26 mouse cellular contexts compared by ENCODE assay signal in genomic region chr4:137371596-137372523, GRCm38 (mm10). TPM values are rescaled to one million over a fixed set of nuclear protein-coding genes. Genes with fewer than 3 reads are reported as not detected.
DNase-seq lines count a peak whose midpoint lies in the region; ATAC-seq and TF ChIP-seq lines count a peak whose summit lies in the region.
"Had no signal": no experiment of that assay in that cellular context is flagged by ENCODE, and none has a peak within 500 bp of the region (broad histone marks: within the 10 kb centered on the region; RNA-seq: fewer than 3 reads in every experiment).

No protein-coding gene starts in this region.

- no peaks in the 10 kb centered on the region for H3K9me3 ChIP-seq in liver, embryonic 15.5 days (replicated peaks)
- no peaks in the 10 kb centered on the region for H3K9me3 ChIP-seq in hindbrain, embryonic 13.5 days
- H3K9me3 ChIP-seq in midbrain, embryonic 15.5 days = no peaks in the 10 kb centered on the region
- H3K9me3 ChIP-seq: embryonic facial prominence, embryonic 12.5 days; forebrain, embryonic 10.5 days; heart, embryonic 15.5 days; hindbrain, embryonic 15.5 days; limb, embryonic 10.5 days; lung, embryonic 15.5 days; midbrain, embryonic 10.5 days had no signal

- peaks cover 22% of the 10 kb centered on the region for H3K4me1 ChIP-seq in brown adipose tissue, adult 24 weeks (ENCODE audit: control insufficient read depth, insufficient read depth, insufficient read length, low read length)
- H3K4me1 ChIP-seq in liver, embryonic 15.5 days (replicated peaks) = peaks cover 42% of the 10 kb centered on the region
- peaks cover 11% of the 10 kb centered on the region for H3K4me1 ChIP-seq in hindbrain, embryonic 13.5 days (replicated peaks)
- peaks cover 8% of the 10 kb centered on the region for H3K4me1 ChIP-seq in midbrain, embryonic 15.5 days

- no peaks in the 10 kb centered on the region for H3K36me3 ChIP-seq in liver, embryonic 15.5 days (replicated peaks)
- H3K36me3 ChIP-seq in hindbrain, embryonic 13.5 days = no peaks in the 10 kb centered on the region
- H3K36me3 ChIP-seq in midbrain, embryonic 15.5 days (replicated peaks) = no peaks in the 10 kb centered on the region
- H3K36me3 ChIP-seq: embryonic facial prominence, embryonic 12.5 days; forebrain, embryonic 10.5 days; heart, embryonic 15.5 days; hindbrain, embryonic 15.5 days; limb, embryonic 10.5 days; lung, embryonic 15.5 days; midbrain, embryonic 10.5 days had no signal

- TF ChIP-seq CTCF in gastrocnemius, adult 2 months (IDR thresholded peaks at IDR 0.05) = no peak

- H3K4me3 ChIP-seq in gastrocnemius, adult 2 months = peak overlapping the region; percentile 34
- peak overlapping the region; percentile 22; the same call in 1 of the 2 replicates for H3K4me3 ChIP-seq in brown adipose tissue, adult 24 weeks (ENCODE audit: insufficient read depth, low read depth, low read length)
- H3K4me3 ChIP-seq in liver, embryonic 15.5 days (replicated peaks) = 0 out of 2 replicates have a peak overlapping the region, but pooled peaks have one; percentile 14
- H3K4me3 ChIP-seq in hindbrain, embryonic 13.5 days = no peak overlapping the region
- H3K4me3 ChIP-seq in midbrain, embryonic 15.5 days = no peak overlapping the region
- H3K4me3 ChIP-seq: embryonic facial prominence, embryonic 12.5 days; forebrain, embryonic 10.5 days; heart, embryonic 15.5 days; hindbrain, embryonic 15.5 days; layer of hippocampus, adult 2 months; limb, embryonic 10.5 days; lung, embryonic 15.5 days; midbrain, embryonic 10.5 days; myocyte had no signal

- no peak for DNase-seq in gastrocnemius, adult 2 months
- DNase-seq in gastrocnemius, postnatal 25 days = no peak
- peak; percentile 46 for DNase-seq in 3T3-L1 (ENCODE audit: low read depth, low spot score)
- no peak for DNase-seq in T-cell, adult 2 months (ENCODE audit: low spot score)
- DNase-seq: cerebellum, adult 11-12 months; kidney, adult 8-10 months; right cerebral cortex, adult 18-20 months; thymus, adult 18-20 months had no signal

- intact Hi-C loops in gastrocnemius, adult 2 months (cut with DNase I) = no loop called here

- peak overlapping the region; percentile 84 for H3K27ac ChIP-seq in gastrocnemius, adult 2 months
- peak overlapping the region; percentile 7 for H3K27ac ChIP-seq in brown adipose tissue, adult 24 weeks (replicated peaks; ENCODE audit: low read depth, low read length)
- no peak overlapping the region for H3K27ac ChIP-seq in liver, embryonic 15.5 days (replicated peaks)
- no peak overlapping the region for H3K27ac ChIP-seq in hindbrain, embryonic 13.5 days
- H3K27ac ChIP-seq in midbrain, embryonic 15.5 days = no peak overlapping the region
- H3K27ac ChIP-seq: embryonic facial prominence, embryonic 12.5 days; forebrain, embryonic 10.5 days; heart, embryonic 15.5 days; hindbrain, embryonic 15.5 days; layer of hippocampus, adult 2 months; limb, embryonic 10.5 days; lung, embryonic 15.5 days; midbrain, embryonic 10.5 days had no signal

- no peak overlapping the region for H3K9ac ChIP-seq in liver, embryonic 15.5 days
- H3K9ac ChIP-seq in hindbrain, embryonic 13.5 days = no peak overlapping the region
- H3K9ac ChIP-seq in midbrain, embryonic 15.5 days = no peak overlapping the region
- H3K9ac ChIP-seq: embryonic facial prominence, embryonic 12.5 days; heart, embryonic 15.5 days; hindbrain, embryonic 15.5 days; lung, embryonic 15.5 days had no signal

- no peaks in the 10 kb centered on the region; the same call in 1 of the 2 replicates for H3K27me3 ChIP-seq in liver, embryonic 15.5 days
- H3K27me3 ChIP-seq in hindbrain, embryonic 13.5 days = no peaks in the 10 kb centered on the region
- H3K27me3 ChIP-seq in midbrain, embryonic 15.5 days (replicated peaks) = no peaks in the 10 kb centered on the region
- H3K27me3 ChIP-seq: embryonic facial prominence, embryonic 12.5 days; heart, embryonic 15.5 days; hindbrain, embryonic 15.5 days; lung, embryonic 15.5 days had no signal

- WGBS in liver, embryonic 15.5 days (ENCODE audit: insufficient replicate concordance) = 58% methylated on average over 16 of the region's 16 CpGs
- 85% methylated on average over 16 of the region's 16 CpGs for WGBS in hindbrain, embryonic 13.5 days
- 94% methylated on average over 16 of the region's 16 CpGs for WGBS in midbrain, embryonic 15.5 days

- H3K4me2 ChIP-seq in liver, embryonic 15.5 days = peak overlapping the region; percentile 36
- H3K4me2 ChIP-seq in hindbrain, embryonic 13.5 days = no peak overlapping the region
- H3K4me2 ChIP-seq in midbrain, embryonic 15.5 days = no peak overlapping the region
- H3K4me2 ChIP-seq: embryonic facial prominence, embryonic 12.5 days; heart, embryonic 15.5 days; hindbrain, embryonic 15.5 days; lung, embryonic 15.5 days had no signal

- ATAC-seq in liver, embryonic 15.5 days (ENCODE audit: insufficient read depth) = no peak
- no peak for ATAC-seq in hindbrain, embryonic 13.5 days (ENCODE audit: low FRiP score)
- ATAC-seq in midbrain, embryonic 15.5 days (replicated peaks) = no peak

RNA-seq across cellular contexts. Expression of gene Cdc42, which starts 14.3 kb away (rescaled TPM):
- total RNA-seq in gastrocnemius, adult 2 months (2021) = 100 to 1,000 TPM; 169 to 187 TPM
- total RNA-seq in gastrocnemius, postnatal 25 days (2021) = 100 to 1,000 TPM; 159 to 174 TPM
- polyA plus RNA-seq in brown adipose tissue, adult 24 weeks (2012; ENCODE audit: insufficient read depth, insufficient read length, missing spikeins) = 352 and 400 TPM in 2 replicates
- 247 and 249 TPM in 2 replicates for polyA plus RNA-seq in liver, embryonic 15.5 days (2015; fragmentation: Nextera tagmentation; extraction: Ambion mirVana)
- polyA plus RNA-seq in hindbrain, embryonic 13.5 days (2015; fragmentation: Nextera tagmentation; extraction: Ambion mirVana) = 840 and 841 TPM in 2 replicates
- polyA plus RNA-seq in midbrain, embryonic 15.5 days (2015; fragmentation: Nextera tagmentation; extraction: Ambion mirVana) = 902 and 940 TPM in 2 replicates

RNA-seq across cellular contexts. Expression of gene Cela3a, which starts 37.7 kb away (rescaled TPM):
- not detected for total RNA-seq in gastrocnemius, adult 2 months (2021)
- total RNA-seq in gastrocnemius, postnatal 25 days (2021) = not detected
- not detected in 2 replicates for polyA plus RNA-seq in brown adipose tissue, adult 24 weeks (2012; ENCODE audit: insufficient read depth, insufficient read length, missing spikeins)
- polyA plus RNA-seq in liver, embryonic 15.5 days (2015; fragmentation: Nextera tagmentation; extraction: Ambion mirVana) = not detected in 2 replicates
- not detected in 2 replicates for polyA plus RNA-seq in hindbrain, embryonic 13.5 days (2015; fragmentation: Nextera tagmentation; extraction: Ambion mirVana)
- polyA plus RNA-seq in midbrain, embryonic 15.5 days (2015; fragmentation: Nextera tagmentation; extraction: Ambion mirVana) = not detected in 2 replicates
- total RNA-seq: common myeloid progenitor, adult 5-6 weeks; ES-E14; layer of hippocampus, adult 2 months; left cerebral cortex, adult 18-20 months; neutrophil, adult 5-6 weeks had no signal
- polyA plus RNA-seq: embryonic facial prominence, embryonic 12.5 days; forebrain, embryonic 10.5 days; gonadal fat pad, adult 2 months; heart, embryonic 15.5 days; hindbrain, embryonic 15.5 days; limb, embryonic 10.5 days; lung, embryonic 15.5 days; midbrain, embryonic 10.5 days had no signal

RNA-seq across cellular contexts. Expression of gene Cela3b, which starts 58.5 kb away (rescaled TPM):
- total RNA-seq in gastrocnemius, adult 2 months (2021) = not detected
- not detected for total RNA-seq in gastrocnemius, postnatal 25 days (2021)
- polyA plus RNA-seq in brown adipose tissue, adult 24 weeks (2012; ENCODE audit: insufficient read depth, insufficient read length, missing spikeins) = not detected in 2 replicates
- 0.18 and 1.0 TPM in 2 replicates for polyA plus RNA-seq in liver, embryonic 15.5 days (2015; fragmentation: Nextera tagmentation; extraction: Ambion mirVana)
- polyA plus RNA-seq in hindbrain, embryonic 13.5 days (2015; fragmentation: Nextera tagmentation; extraction: Ambion mirVana) = not detected in 2 replicates
- not detected in 2 replicates for polyA plus RNA-seq in midbrain, embryonic 15.5 days (2015; fragmentation: Nextera tagmentation; extraction: Ambion mirVana)
- total RNA-seq: common myeloid progenitor, adult 5-6 weeks; ES-E14; layer of hippocampus, adult 2 months; left cerebral cortex, adult 18-20 months; neutrophil, adult 5-6 weeks had no signal
- polyA plus RNA-seq: embryonic facial prominence, embryonic 12.5 days; forebrain, embryonic 10.5 days; heart, embryonic 15.5 days; hindbrain, embryonic 15.5 days; limb, embryonic 10.5 days; midbrain, embryonic 10.5 days had no signal

Comparison
In these comparisons a context has a peak if more than half of its experiments do, and no peak if none do; other contexts are left out.
1. H3K27ac ChIP-seq: peak in gastrocnemius, adult 2 months (single experiment) and brown adipose tissue, adult 24 weeks (single experiment); none in liver, embryonic 15.5 days (single experiment), hindbrain, embryonic 13.5 days (single experiment) and midbrain, embryonic 15.5 days (single experiment).
2. H3K4me3 ChIP-seq: peak in gastrocnemius, adult 2 months (single experiment), brown adipose tissue, adult 24 weeks (single experiment) and liver, embryonic 15.5 days (single experiment); none in hindbrain, embryonic 13.5 days (single experiment) and midbrain, embryonic 15.5 days (single experiment).